Mouse (Mus musculus): ENCODE data around the gene Tab3.

The Tab3 gene

DNA sequence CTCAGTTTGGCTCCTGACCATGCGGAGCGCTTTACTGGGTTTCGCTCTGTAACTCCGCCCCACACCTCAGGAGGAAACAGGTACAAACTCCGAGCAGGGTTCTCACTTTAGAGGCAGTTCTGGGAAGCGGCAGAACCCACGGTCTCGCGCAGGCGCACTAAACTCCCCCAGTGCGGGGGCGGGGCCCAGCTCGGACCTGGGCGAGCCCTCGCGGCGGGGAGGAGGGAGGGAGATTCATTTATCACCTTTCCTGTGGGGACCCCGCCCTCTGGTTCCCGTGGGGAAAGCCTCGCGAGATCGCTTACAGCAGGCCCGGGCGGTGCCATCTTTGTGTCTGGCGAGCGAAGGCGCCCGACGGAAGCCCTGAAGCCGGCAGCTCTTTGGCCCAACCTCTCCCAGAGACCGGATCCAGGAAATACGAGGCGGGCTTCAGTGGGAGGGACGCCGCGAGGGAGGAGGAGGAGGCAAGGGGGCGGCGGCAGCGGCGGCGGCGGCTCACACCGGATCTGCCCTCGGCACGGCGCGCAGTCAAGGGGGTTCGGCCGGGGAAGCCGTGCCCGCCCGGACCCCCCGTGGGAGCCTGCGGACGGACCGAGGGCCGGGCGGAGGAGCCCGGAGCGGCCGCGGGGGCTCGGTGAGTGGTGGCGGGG, at the start of gene Tab3:
Gene Tab3 (plus strand): TSS at position 491 of the 650 bp plus-strand sequence.
- peak; percentile 96 for DNase-seq (ENCODE audit: low read depth)

DNA sequence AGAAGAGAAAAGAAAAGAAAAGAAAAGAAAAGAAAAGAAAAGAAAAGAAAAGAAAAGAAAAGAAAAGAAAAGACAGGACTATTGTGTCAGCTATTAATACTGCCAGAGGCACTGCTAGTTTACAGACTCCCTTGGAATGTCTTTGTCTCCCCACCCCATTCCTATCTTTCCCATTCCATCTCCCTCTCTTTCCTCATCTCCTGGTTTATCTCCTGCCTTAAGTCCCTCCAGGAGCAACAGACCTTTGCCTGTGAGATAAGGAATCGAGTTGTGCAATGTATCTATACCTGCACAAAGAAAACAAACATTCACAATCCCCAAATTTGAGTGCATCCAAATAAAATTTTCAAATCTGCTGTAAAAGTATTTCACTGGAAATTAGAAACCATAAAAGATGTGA, 48.3 kb upstream of the Tab3 start:
- no peak for DNase-seq (ENCODE audit: low read depth)

DNA sequence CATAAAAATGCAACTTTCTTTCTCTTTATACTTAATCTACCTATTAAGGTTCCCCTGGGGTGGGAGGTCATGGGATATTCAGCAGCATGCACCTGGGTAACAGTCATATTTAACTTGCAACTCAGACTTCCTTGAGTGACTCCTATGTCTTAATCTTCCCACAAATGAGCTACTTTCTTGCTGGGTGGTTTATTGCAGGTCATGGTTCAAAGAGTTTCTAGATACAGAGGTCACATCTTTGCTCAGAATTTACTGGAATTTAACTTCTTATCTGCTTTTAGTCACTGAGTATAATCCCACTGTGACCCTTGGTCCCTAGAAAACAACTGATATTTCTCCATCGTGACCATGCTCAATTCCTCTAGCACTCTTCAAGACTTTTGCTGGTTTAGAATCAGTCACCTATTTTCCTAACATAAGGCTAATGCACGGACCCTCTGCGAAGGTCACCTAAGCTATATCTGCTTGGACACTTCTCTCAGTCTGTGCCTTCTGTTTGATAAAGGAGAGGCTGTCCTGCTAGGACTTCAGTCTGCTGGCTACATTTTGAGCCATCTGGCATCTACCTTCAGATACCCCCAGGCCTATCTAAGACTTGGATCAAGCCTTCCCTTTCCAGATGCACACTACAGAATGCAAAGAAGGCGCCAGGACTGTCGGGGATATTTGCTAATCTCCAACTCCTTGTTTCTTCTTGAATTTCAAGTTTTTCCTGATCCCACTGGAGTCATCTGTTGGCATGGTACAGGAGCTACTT, 47.4 kb upstream of the Tab3 start:
- DNase-seq (ENCODE audit: low read depth) = no peak

DNA sequence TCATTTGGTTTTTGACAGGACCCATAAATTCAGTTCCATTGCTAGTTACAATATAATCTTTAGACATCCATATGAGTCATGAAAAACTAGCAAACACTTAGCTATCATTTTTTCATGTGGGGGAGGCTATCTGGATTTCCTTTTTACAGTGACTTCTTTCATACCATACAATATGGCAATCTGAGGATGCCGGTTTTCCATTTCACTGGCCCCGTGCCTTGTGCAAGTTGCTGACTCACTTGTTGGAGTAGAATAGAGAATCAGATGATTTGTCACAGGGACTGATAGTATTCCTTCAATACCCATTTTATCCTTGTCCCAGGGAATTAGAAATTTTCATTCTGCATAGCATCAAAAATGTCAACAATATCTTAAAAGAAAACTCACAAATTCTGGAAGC, 14.9 kb upstream of the Tab3 start:
- DNase-seq (ENCODE audit: low read depth) = peak; percentile 75

DNA sequence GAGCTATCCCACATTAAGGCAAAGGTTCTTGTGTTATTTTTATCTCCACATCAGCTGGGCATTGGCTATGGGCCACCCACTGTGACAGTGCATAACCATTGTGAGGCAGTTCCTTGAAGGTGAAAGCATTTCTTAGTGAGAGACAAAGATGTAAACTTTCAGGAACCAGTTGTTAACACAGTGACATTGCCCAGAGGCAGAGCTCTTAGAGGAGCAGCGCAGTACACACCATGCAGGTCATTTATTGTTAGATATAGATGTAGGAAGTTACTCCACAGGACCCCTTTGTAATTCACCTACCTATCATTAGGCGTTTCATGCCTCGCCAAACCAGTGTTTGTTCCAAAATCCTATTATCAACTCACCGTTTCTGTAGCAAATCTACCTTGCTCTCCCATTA, 7.6 kb upstream of the Tab3 start:
- no peak for DNase-seq (ENCODE audit: low read depth)

DNA sequence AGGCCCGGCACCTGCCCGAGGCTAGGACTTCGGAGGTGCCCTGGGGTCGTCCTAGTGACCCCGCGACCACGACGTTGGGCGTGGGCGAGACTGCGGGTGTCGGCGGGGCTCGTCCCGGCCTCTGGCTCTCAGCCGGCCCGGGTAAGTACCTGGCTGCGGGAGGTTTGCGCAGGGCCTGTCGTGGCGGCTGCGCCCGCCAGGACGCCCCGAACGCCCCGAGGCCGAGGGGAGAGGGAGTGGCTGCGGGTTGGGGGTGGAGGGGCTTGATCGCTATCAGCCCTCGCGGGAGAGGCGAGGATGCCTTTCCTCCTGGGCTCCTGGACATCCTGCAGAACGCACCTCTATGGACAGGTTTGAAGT, 340 bp downstream of the Tab3 start:
- peak; percentile 21 for DNase-seq (ENCODE audit: low read depth)

DNA sequence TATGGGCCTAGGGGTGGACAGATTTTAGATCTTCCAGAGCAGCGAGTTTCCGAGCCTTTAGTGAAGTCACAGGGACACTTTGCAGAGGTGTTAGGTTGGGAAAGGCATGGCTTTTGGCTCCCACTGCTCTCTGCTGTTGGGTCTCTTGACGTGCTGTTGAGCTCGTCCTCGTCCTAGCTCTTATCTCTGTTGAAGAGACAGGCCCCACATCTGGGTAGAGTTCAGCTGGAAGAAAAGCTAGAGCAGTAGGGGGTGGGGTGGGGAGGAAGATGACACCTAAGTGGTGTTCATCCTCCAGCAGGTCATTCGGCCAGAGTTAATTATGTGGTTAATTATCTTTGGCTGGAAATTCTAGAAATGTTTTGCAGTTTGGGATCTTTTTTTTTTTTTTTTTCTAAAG, 2.5 kb downstream of the Tab3 start:
- DNase-seq (ENCODE audit: low read depth) = no peak

DNA sequence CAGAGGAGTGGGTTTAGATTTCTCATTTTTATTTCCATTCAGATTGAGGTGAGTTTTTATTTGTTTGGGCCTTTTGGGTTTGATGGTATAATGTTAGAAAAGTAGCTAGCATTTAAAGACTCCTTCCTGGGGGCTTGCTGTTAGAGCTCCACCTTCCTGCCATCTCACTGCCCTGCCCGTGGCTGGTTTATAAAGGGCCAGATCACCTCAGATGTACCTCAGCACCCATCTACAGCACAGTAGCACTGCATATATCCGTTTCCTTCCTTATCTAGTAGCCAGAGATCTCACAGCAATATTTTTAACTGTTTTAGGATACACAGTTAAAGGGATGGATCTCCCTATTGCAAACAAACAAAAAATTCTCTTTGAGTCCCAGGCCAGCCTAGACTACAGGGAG, 6.9 kb downstream of the Tab3 start:
- DNase-seq (ENCODE audit: low read depth) = no peak

DNA sequence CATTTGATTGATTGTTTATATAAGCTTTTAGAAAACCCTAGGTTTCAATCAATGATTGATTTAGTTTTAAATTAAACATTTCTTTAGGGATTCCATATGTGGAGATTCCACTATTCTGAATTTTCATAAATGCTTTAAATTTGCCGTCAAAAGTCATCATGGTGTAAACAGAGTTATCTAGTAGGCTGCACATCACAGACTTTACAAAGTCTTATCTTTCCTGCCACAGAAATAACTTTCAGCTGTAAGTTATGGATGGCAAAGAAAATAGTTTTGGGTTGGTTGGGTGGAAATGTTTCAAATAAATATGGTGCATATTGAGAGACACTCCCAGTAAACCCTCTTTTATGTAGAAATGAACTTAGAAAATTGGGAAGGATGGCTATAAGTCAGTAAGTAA, 8.7 kb downstream of the Tab3 start:
- DNase-seq (ENCODE audit: low read depth) = no peak

DNA sequence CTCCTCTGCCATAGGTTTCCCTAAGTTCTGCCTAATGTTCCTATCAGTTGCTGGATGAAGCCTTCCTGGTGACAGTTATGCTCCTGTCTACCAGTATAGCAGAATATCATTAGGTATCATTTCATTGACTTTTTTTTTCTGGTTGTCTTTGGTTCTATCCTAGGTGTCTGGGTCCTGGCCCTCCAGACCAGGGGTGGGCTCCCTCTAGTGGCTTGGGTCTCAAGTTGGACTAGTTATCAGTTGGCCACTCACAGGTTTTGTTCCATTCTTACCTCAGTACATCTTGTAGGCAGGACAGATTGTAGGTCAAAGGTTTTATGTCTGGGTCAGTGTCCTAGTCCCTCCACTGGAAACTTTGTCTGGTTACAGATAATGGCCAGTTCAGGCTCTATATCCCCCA, 11.8 kb downstream of the Tab3 start:
- peak; percentile 2 for DNase-seq (ENCODE audit: low read depth)

DNA sequence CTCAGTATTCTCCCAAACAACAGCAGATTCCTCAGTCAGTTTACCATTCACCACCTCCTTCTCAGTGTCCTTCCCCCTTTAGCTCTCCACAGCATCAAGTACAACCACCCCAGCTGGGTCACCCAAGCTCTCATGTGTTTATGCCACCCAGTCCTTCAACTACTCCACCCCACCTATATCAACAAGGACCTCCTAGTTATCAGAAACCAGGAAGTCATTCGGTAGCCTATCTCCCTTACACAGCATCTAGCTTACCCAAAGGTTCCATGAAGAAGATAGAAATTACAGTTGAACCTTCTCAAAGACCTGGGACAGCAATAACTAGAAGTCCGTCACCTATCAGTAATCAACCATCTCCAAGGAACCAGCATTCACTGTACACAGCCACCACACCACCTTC, 40.9 kb downstream of the Tab3 start:
- no peak for DNase-seq (ENCODE audit: low read depth)

DNA sequence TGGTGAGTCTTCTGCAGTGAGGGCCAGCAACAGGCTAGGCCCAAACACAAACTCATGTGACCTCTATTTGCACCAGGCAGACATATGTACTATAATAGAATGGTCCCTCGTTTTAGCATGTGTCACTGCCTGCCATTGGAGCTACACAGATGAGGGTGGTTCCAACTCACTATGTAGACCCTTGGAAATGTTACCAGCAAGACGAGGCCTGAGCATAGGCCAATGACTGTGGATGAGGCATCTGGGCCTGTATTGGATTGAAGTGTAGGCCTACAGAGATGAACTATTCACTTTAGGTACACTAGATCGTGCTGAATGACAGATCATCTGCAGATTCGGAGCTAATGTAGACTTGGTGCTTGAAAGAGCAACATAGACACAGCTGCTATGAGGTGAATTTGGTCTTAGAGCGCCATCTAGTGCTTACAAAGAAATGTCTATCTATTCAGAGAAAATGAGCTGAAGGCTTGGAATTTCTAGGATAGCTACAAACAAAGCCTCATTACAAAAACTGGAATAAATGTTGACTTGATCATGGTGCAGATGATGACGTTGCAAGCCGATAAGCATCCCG, 72.5 kb downstream of the Tab3 start:
- peak; percentile 75 for DNase-seq (ENCODE audit: low read depth)

DNA sequence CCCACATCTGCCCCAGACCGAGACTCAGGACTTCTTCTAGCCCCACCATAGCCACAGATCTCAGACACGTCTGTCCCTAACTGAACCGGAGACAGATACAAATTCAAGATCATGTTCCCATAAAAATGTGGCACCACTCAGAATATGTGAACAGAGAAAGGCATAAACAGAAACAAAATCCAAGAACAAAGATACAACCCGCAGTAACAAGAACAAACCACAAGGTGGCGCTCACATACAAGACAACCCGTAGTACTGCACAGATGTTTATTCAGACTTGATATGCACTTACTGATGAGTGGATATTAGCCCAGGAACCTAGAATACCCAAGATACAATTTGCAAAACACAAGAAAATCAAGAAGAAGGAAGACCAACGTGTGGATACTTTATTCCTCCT, 103.0 kb downstream of the Tab3 start:
- peak; percentile 72 for DNase-seq (ENCODE audit: low read depth)

DNA sequence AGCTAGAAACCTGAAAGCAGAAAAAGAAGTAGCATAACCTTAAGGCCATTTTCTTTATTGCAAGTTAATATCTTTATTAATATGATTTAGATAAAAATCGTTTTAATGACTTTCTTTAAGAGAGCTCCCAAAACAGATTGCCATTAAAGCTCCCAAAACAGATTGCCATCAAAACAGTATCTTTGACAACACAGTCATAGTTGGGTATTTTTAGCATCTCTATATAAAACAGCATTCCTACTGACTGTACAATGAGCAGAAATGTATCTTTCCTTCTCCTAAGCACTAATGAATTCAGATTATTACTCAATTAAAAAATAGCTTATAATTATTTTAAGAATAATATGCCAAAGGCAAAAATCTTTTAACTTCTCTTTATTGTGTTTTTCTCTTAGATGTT, 108.3 kb downstream of the Tab3 start:
- DNase-seq (ENCODE audit: low read depth) = no peak

DNA sequence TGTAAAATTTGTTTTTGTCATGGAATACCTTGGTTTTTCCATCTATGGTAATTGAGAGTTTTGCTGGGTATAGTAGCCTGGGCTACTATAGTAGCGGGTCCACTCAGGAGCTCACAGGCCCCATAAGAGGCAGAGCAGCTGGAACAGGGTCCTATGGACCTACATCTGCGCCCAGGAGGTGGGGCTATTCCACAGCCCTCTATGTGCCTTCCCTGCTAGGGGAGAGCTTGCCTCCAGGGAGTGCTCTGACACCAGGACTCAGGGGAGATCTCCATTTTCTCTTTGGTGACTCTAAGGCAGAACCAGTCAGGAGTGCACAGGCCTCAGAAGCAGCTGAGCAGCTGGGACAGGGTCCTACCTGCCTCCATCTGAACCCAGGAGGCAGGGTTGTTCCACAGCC, 109.9 kb downstream of the Tab3 start:
- DNase-seq (ENCODE audit: low read depth) = no peak

All from NIH3T3 (cell line).